Mouse (Mus musculus): ENCODE measurements around the gene Slf2. TPM values are rescaled to one million over a fixed set of nuclear protein-coding genes. Genes with fewer than 3 reads are reported as not detected.
A peak's percentile ranks its signal among the peaks of the same experiment; 100 is the strongest.

Slf2 gene
- polyA plus RNA-seq, 1 experiment from 2014 or later: 48.7 TPM

GRCm38 (mm10) chr19:44918171-44918570 is 12.8 kb upstream of the Slf2 start:
- Histone ChIP-seq H3K4me3 (replicated peaks) (no peak overlapping the region), H3K4me1 (no peaks in the 10 kb centered on the region), H3K27me3 (no peaks in the 10 kb centered on the region), H3K36me3 (replicated peaks) (no peaks in the 10 kb centered on the region), H3K9ac (no peak overlapping the region), H3K27ac (no peak overlapping the region), H3K9me3 (no peaks in the 10 kb centered on the region), H3K4me2 (no peak overlapping the region)
- WGBS: 90% methylated on average over 6 of the region's 6 CpGs
- ATAC-seq (ENCODE audit: low FRiP score): no peak

GRCm38 (mm10) chr19:44921466-44922139 is 9.3 kb upstream of the Slf2 start:
- no peak overlapping the region for H3K27ac ChIP-seq
- H3K27me3 ChIP-seq: no peaks in the 10 kb centered on the region
- ATAC-seq (ENCODE audit: low FRiP score): no peak
- no peak overlapping the region for H3K9ac ChIP-seq
- H3K36me3 ChIP-seq (replicated peaks): no peaks in the 10 kb centered on the region
- no peaks in the 10 kb centered on the region for H3K9me3 ChIP-seq
- WGBS: 75% methylated on average over 1 of the region's 1 CpGs
- H3K4me3 ChIP-seq (replicated peaks): no peak overlapping the region
- no peaks in the 10 kb centered on the region for H3K4me1 ChIP-seq
- H3K4me2 ChIP-seq: no peak overlapping the region

DNA sequence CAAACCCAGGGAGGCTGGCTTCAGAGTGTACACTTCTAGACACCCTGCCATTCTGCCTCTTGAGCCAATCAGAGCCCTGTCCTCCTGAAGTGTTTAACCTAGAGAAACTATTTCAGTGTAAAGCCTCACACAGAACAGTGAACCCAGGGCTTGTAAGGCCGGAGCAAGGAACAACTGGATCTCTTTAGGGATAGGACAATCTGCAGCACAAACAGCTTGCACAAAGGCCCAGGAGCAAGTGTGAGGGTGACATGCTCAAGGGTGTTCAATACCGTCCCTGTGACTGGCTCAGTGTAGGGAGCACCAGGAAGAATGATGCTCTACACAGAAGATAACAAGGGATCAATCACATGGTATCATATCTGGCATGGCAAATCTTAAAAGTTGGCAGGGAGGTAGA is 8.4 kb upstream of the Slf2 start:
- WGBS: 78% methylated on average over 2 of the region's 2 CpGs
- H3K9me3 ChIP-seq: no peaks in the 10 kb centered on the region
- H3K36me3 ChIP-seq (replicated peaks): no peaks in the 10 kb centered on the region
- no peak overlapping the region for H3K4me3 ChIP-seq (replicated peaks)
- H3K4me2 ChIP-seq: no peak overlapping the region
- no peak overlapping the region for H3K9ac ChIP-seq
- H3K27ac ChIP-seq: no peak overlapping the region
- H3K27me3 ChIP-seq: peaks cover under 1% of the 10 kb centered on the region; the same call in 1 of the 2 replicates
- no peaks in the 10 kb centered on the region for H3K4me1 ChIP-seq
- no peak for ATAC-seq (ENCODE audit: low FRiP score)

- no peaks in the 10 kb centered on the region for H3K36me3 ChIP-seq (replicated peaks)
- H3K9ac ChIP-seq: no peak overlapping the region
- H3K4me3 ChIP-seq (replicated peaks): no peak overlapping the region
- peaks cover 7% of the 10 kb centered on the region for H3K4me1 ChIP-seq
- WGBS: 63% methylated on average over 5 of the region's 5 CpGs
- H3K27me3 ChIP-seq: peaks cover 4% of the 10 kb centered on the region; the same call in 1 of the 2 replicates
- no peak for ATAC-seq (ENCODE audit: low FRiP score)
- H3K27ac ChIP-seq: no peak overlapping the region
- no peak overlapping the region for H3K4me2 ChIP-seq
- H3K9me3 ChIP-seq: no peaks in the 10 kb centered on the region
Measured at GRCm38 (mm10) chr19:44924699-44925098, 6.3 kb upstream of the Slf2 start.

GRCm38 (mm10) chr19:44926781-44927180 is 4.2 kb upstream of the Slf2 start:
- H3K27ac ChIP-seq: no peak overlapping the region
- H3K27me3 ChIP-seq: peaks cover 4% of the 10 kb centered on the region; the same call in 1 of the 2 replicates
- peaks cover 15% of the 10 kb centered on the region for H3K4me1 ChIP-seq
- 83% methylated on average over 6 of the region's 6 CpGs for WGBS
- no peak for ATAC-seq (ENCODE audit: low FRiP score)
- no peak overlapping the region for H3K4me2 ChIP-seq
- no peak overlapping the region for H3K4me3 ChIP-seq (replicated peaks)
- no peaks in the 10 kb centered on the region for H3K9me3 ChIP-seq
- no peak overlapping the region for H3K9ac ChIP-seq
- H3K36me3 ChIP-seq (replicated peaks): no peaks in the 10 kb centered on the region

DNA sequence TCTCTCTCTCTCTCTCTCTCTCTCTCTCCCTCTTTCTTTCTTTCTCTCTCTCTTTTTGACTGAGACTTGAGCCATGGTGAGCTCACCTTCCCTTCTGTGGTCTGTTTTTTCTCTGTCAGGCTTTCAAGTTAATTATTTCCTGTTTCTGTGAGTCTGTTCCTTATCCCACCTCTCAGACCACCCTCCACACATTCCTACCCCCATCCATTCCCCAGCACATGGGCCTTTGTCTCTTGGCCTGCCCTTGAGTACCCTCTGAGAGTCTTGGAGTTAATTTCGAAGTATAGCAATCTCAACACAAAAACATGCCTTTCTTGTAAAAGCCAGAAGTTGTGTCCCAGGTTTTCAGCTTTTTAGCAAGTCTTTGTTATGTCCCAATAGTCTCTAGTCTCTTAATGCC is 3.7 kb upstream of the Slf2 start:
- Histone ChIP-seq H3K36me3 (replicated peaks) (no peaks in the 10 kb centered on the region), H3K4me3 (replicated peaks) (no peak overlapping the region), H3K4me2 (no peak overlapping the region), H3K9me3 (no peaks in the 10 kb centered on the region), H3K9ac (no peak overlapping the region), H3K27me3 (peaks cover 4% of the 10 kb centered on the region; the same call in 1 of the 2 replicates), H3K4me1 (peaks cover 18% of the 10 kb centered on the region), H3K27ac (no peak overlapping the region)
- WGBS: 63% methylated on average over 1 of the region's 1 CpGs
- ATAC-seq (ENCODE audit: low FRiP score): no peak

DNA sequence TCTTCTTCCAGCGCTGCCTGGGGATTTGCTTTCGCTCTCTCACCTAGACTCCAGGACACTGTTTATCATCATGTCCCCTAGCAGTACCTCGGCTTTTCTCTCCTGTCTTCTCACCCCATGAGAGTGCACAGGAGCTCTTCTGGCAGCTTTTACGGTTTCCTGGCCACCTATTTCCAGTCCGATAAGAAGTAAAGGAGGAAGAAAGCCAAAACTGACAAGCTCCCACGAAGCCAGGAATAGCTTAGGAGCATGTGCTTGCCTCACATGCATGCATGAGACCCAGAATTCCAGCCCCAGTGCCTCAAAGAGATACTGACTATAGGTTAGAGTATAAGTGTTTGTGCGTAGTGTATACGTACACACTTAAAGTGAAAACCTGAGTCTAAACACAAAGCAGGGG is 2.8 kb upstream of the Slf2 start:
- Histone ChIP-seq H3K9me3 (no peaks in the 10 kb centered on the region), H3K36me3 (replicated peaks) (no peaks in the 10 kb centered on the region; the same call in 1 of the 2 replicates), H3K4me2 (no peak overlapping the region), H3K27ac (no peak overlapping the region), H3K27me3 (peaks cover 4% of the 10 kb centered on the region; the same call in 1 of the 2 replicates), H3K9ac (no peak overlapping the region), H3K4me1 (peaks cover 25% of the 10 kb centered on the region), H3K4me3 (replicated peaks) (no peak overlapping the region)
- WGBS: 63% methylated on average over 8 of the region's 8 CpGs
- no peak for ATAC-seq (ENCODE audit: low FRiP score)

DNA sequence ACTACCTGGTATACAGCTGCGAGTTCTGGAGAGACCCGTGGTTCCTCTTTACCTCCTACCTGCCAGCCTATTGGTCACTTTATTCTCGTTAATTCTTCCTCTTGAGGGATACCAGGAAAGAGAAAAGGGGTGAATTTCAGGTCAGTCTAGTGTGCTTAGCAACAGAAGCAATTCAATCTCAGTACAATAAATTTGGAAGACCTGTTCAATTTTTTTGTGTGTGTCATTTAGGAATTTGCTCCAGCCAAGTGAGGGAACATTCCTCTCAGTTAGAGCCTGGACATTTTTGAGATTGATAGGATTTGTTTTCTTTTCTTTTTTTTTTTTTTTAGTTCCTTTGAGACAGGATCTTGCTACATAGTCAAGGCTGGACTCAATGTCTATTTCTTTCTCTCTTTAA is 1.7 kb upstream of the Slf2 start:
- H3K9ac ChIP-seq: no peak overlapping the region
- no peaks in the 10 kb centered on the region for H3K9me3 ChIP-seq
- ATAC-seq (ENCODE audit: low FRiP score): no peak
- H3K4me2 ChIP-seq: no peak overlapping the region
- no peak overlapping the region for H3K4me3 ChIP-seq (replicated peaks)
- no peak overlapping the region for H3K27ac ChIP-seq
- no peaks in the 10 kb centered on the region; the same call in 1 of the 2 replicates for H3K36me3 ChIP-seq (replicated peaks)
- H3K4me1 ChIP-seq: peaks cover 29% of the 10 kb centered on the region
- WGBS: 19% methylated on average over 3 of the region's 3 CpGs
- peaks cover 4% of the 10 kb centered on the region; the same call in 1 of the 2 replicates for H3K27me3 ChIP-seq

GRCm38 (mm10) chr19:44929663-44930062 is 1.3 kb upstream of the Slf2 start:
- peaks cover 29% of the 10 kb centered on the region for H3K4me1 ChIP-seq

DNA sequence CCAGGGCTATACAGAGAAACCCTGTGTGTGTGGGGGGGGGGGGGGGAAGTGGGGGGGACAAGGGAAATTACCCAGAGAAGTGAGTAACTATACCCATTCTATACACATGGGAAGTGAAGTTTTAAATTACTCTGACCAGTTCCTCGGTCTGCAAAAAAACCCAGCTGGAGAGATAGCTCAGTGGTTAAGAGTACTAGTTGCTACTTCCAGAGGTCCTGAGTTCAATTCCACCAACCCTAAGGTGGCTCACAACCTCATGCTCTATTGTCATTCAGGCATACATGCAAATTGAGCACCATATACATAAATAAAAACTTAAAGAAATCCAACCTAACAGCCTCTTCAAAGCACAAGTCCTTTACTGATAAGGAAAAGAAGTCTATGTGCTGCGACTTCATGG is 829 bp upstream of the Slf2 start:
- peak overlapping the region; percentile 60 for H3K4me2 ChIP-seq
- H3K9ac ChIP-seq: peak overlapping the region; percentile 59; the same call in 1 of the 2 replicates
- ATAC-seq (ENCODE audit: low FRiP score): no peak
- no peaks in the 10 kb centered on the region for H3K9me3 ChIP-seq
- H3K27ac ChIP-seq: no peak overlapping the region
- peaks cover 4% of the 10 kb centered on the region; the same call in 1 of the 2 replicates for H3K27me3 ChIP-seq
- peaks cover 29% of the 10 kb centered on the region for H3K4me1 ChIP-seq
- peak overlapping the region; percentile 97 for H3K4me3 ChIP-seq (replicated peaks)
- WGBS: 60% methylated on average over 2 of the region's 2 CpGs
- peaks cover 4% of the 10 kb centered on the region for H3K36me3 ChIP-seq (replicated peaks)

More at GRCm38 (mm10) chr19:44929663-44930062, 1.3 kb upstream of the Slf2 start:
- ATAC-seq (ENCODE audit: low FRiP score): no peak
- H3K4me2 ChIP-seq: peak overlapping the region; percentile 60; the same call in 1 of the 2 replicates
- H3K4me3 ChIP-seq (replicated peaks): no peak overlapping the region
- H3K27ac ChIP-seq: no peak overlapping the region
- H3K9me3 ChIP-seq: no peaks in the 10 kb centered on the region
- H3K36me3 ChIP-seq (replicated peaks): no peaks in the 10 kb centered on the region; the same call in 1 of the 2 replicates
- no peak overlapping the region for H3K9ac ChIP-seq
- 36% methylated on average over 10 of the region's 10 CpGs for WGBS
- peaks cover 4% of the 10 kb centered on the region; the same call in 1 of the 2 replicates for H3K27me3 ChIP-seq

GRCm38 (mm10) chr19:44931454-44931759 is 456 bp downstream of the Slf2 start:
- Histone ChIP-seq H3K27ac (peak overlapping the region; percentile 78), H3K36me3 (replicated peaks) (peaks cover 17% of the 10 kb centered on the region), H3K27me3 (peaks cover 4% of the 10 kb centered on the region; the same call in 1 of the 2 replicates), H3K9me3 (no peaks in the 10 kb centered on the region), H3K4me1 (peaks cover 29% of the 10 kb centered on the region), H3K4me3 (replicated peaks) (peak overlapping the region; percentile 97), H3K9ac (peak overlapping the region; percentile 92), H3K4me2 (peak overlapping the region; percentile 60)
- peak; percentile 94 for ATAC-seq (ENCODE audit: low FRiP score)
- under 1% methylated on average over 18 of the region's 18 CpGs for WGBS

DNA sequence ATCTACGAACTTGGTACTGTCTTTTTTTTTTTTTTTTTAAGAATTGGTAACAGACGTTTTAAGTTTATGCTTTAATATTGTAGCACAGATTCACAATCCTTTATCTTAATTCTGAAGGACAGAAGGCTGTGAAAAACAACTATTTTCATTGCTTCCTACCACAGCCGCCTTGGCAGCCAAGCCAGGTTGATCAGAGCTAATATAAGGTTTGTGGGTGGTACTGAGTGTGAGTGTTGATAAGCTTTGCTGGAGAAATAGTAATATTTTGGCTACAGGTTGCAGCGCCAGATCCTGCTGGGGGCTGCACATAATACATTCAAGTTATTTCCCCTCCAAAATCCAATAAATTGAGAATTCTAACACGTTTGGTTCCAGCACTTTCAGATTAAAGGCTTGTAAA is 1.1 kb downstream of the Slf2 start:
- H3K27ac ChIP-seq: no peak overlapping the region
- ATAC-seq (ENCODE audit: low FRiP score): no peak
- WGBS: 62% methylated on average over 5 of the region's 5 CpGs
- H3K4me2 ChIP-seq: peak overlapping the region; percentile 60
- H3K27me3 ChIP-seq: peaks cover 4% of the 10 kb centered on the region; the same call in 1 of the 2 replicates
- no peaks in the 10 kb centered on the region for H3K9me3 ChIP-seq
- peak overlapping the region; percentile 97 for H3K4me3 ChIP-seq (replicated peaks)
- H3K4me1 ChIP-seq: peaks cover 29% of the 10 kb centered on the region
- peaks cover 22% of the 10 kb centered on the region for H3K36me3 ChIP-seq (replicated peaks)
- H3K9ac ChIP-seq: no peak overlapping the region

DNA sequence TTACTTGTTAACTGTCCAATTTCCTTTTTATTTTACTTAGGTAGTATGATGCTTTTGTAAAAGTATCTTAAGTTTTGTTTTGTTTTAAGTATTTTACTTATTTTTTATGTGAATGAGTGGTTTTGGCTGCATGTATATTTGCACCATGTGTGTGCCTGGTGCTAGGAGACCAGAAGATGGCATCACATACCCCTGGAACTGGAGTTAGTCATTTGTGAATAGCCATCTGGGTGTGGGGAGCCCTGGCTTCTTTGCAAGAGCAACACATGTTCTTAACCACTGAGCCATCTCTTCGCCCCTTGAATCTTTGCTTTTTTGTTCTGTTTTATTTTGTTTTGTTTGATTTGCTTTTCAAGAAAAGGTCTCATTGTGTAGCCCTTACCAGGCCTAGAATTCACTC is 2.2 kb downstream of the Slf2 start:
- ATAC-seq (ENCODE audit: low FRiP score): no peak
- H3K27ac ChIP-seq: no peak overlapping the region
- H3K4me3 ChIP-seq (replicated peaks): no peak overlapping the region
- peaks cover 29% of the 10 kb centered on the region for H3K4me1 ChIP-seq
- 96% methylated on average over 1 of the region's 1 CpGs for WGBS
- no peaks in the 10 kb centered on the region for H3K9me3 ChIP-seq
- no peaks in the 10 kb centered on the region for H3K27me3 ChIP-seq
- H3K9ac ChIP-seq: no peak overlapping the region
- H3K36me3 ChIP-seq (replicated peaks): peaks cover 26% of the 10 kb centered on the region
- H3K4me2 ChIP-seq: no peak overlapping the region

Measured in forebrain, embryonic 12.5 days (tissue).